Mouse (Mus musculus) lung, embryonic 15.5 days (tissue): Measurements from ENCODE around the gene Tssc4. TPM values are rescaled to one million over a fixed set of nuclear protein-coding genes. Genes with fewer than 3 reads are reported as not detected.

Source experiments
- ATAC-seq: fragments of 200-750 bp; cut with Nextera tagmentation; 2 replicates; pipeline ENCODE4 v1.8.0; 2017; ENCODE audit warnings: moderate number of reproducible peaks, borderline replicate concordance; ENCODE audit not compliant: low FRiP score, low TSS enrichment; ENCODE audit errors: extremely low read depth
- H3K27ac ChIP-seq: fragments of 300-500 bp; sonication (generic); 2 replicates; pipeline ENCODE4 v1.5.1; 2015; ENCODE audit warnings: moderate library complexity, mild to moderate bottlenecking, inconsistent platforms
- H3K27me3 ChIP-seq: fragments of 300-500 bp; sonication (generic); 2 replicates; pipeline ENCODE4 v1.6.1; 2015; ENCODE audit warnings: inconsistent platforms
- H3K36me3 ChIP-seq: fragments of 300-500 bp; sonication (generic); 2 replicates; pipeline ENCODE4 v1.6.1; 2015; ENCODE audit warnings: inconsistent platforms
- H3K4me1 ChIP-seq: fragments of 300-500 bp; sonication (generic); 2 replicates; pipeline ENCODE4 v1.6.1; 2015; ENCODE audit warnings: inconsistent platforms
- H3K4me2 ChIP-seq: fragments of 300-500 bp; sonication (generic); 2 replicates; pipeline ENCODE4 v1.6.1; 2015; ENCODE audit warnings: inconsistent platforms, mild to moderate bottlenecking, moderate library complexity
- H3K4me3 ChIP-seq: fragments of 300-500 bp; sonication (generic); 2 replicates; pipeline ENCODE4 v1.5.1; 2015; ENCODE audit warnings: mild to moderate bottlenecking, inconsistent platforms
- H3K9ac ChIP-seq: fragments of 300-500 bp; sonication (generic); 2 replicates; pipeline ENCODE4 v1.6.1; 2015; ENCODE audit warnings: inconsistent platforms
- H3K9me3 ChIP-seq: fragments of 300-500 bp; sonication (generic); 2 replicates; pipeline ENCODE4 v1.6.1; 2016; ENCODE audit warnings: inconsistent platforms
- WGBS: fragments of 180-500 bp; shearing (Covaris S2); methylation state at CpG from one replicate; pipeline ENCODE4 v1.1.7; 2015; 5-methylcytosine and 5-hydroxymethylcytosine counted together
- polyA plus RNA-seq: library from polyadenylated mRNA; unstranded; fragments of >200 nt; fragmentation: Nextera tagmentation; extraction: Ambion mirVana; gene quantifications from 2 replicates; pipeline ENCODE4 v1.2.1, GENCODE M21; 2015

Gene Tssc4
- polyA plus RNA-seq, 1 experiment from 2014 or later, result 107 TPM

- Histone ChIP-seq H3K4me1 (peaks cover 16% of the 10 kb centered on the region), H3K4me2 (no peak overlapping the region), H3K9me3 (no peaks in the 10 kb centered on the region), H3K36me3 (no peaks in the 10 kb centered on the region), H3K4me3 (no peak overlapping the region), H3K9ac (no peak overlapping the region), H3K27me3 (no peaks in the 10 kb centered on the region), H3K27ac (no peak overlapping the region)
- ATAC-seq, result no peak
- WGBS, result 68% methylated on average over 3 of the region's 3 CpGs
Observed at GRCm38 (mm10) chr7:143049331-143049730, 19.7 kb upstream of the Tssc4 start.

DNA sequence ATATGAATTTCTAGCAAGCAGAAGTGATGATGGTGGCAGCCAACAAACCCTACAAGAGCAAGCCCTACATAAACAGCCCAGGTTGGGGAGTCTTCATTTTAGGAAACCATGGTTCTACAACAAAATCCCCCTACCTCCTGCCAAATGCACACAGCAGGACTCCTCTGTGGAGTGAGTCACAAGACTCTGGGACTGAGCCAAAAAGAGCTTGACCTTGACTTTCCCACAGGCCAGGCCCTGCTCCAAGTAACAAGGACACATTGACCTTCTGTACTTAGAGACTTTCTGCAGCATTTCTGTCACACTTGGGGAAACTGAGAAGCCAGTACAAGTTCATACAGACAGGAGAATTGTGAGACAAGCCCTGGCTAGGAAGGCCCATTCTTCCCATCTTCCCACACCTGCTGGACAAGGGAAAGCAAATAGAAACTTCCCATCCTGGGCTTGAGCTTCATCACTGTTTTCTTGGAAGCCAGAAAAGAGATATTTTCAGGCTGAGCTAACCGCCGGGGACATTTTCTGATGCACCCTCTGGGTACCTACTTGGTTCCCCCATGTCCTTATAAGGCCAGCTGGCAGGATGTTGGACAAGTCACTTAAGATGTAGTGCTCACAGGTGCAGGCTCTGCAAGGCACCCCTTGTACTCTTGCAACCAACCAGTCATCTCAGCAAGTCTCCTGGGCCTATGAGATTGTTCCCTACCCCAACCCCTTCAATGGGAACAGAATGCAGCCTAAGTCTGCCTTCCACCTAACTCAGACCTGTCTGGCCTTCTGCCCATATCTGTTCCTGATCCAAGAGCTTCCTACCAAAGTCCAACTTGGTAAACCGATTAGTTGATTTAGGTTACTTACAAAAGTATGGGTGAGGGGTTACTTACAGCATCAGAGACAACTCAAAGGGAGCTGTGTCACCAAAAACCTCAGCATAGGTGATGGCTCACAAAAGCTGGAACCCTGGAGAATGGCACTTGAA lies 18.9 kb upstream of the Tssc4 start:
- Histone ChIP-seq H3K4me2 (no peak overlapping the region), H3K4me3 (no peak overlapping the region), H3K27me3 (no peaks in the 10 kb centered on the region), H3K36me3 (no peaks in the 10 kb centered on the region), H3K9ac (no peak overlapping the region), H3K9me3 (no peaks in the 10 kb centered on the region), H3K27ac (no peak overlapping the region), H3K4me1 (peaks cover 24% of the 10 kb centered on the region)
- 81% methylated on average over 3 of the region's 3 CpGs for WGBS
- no peak for ATAC-seq

GRCm38 (mm10) chr7:143051316-143051715 lies 17.7 kb upstream of the Tssc4 start:
- H3K4me2 ChIP-seq, result no peak overlapping the region
- H3K4me3 ChIP-seq, result no peak overlapping the region
- H3K27ac ChIP-seq, result no peak overlapping the region
- H3K27me3 ChIP-seq, result no peaks in the 10 kb centered on the region
- H3K4me1 ChIP-seq, result peaks cover 36% of the 10 kb centered on the region
- no peaks in the 10 kb centered on the region for H3K9me3 ChIP-seq
- no peaks in the 10 kb centered on the region; the same call in 1 of the 2 replicates for H3K36me3 ChIP-seq
- no peak for ATAC-seq
- no peak overlapping the region for H3K9ac ChIP-seq
- 46% methylated on average over 2 of the region's 2 CpGs for WGBS

DNA sequence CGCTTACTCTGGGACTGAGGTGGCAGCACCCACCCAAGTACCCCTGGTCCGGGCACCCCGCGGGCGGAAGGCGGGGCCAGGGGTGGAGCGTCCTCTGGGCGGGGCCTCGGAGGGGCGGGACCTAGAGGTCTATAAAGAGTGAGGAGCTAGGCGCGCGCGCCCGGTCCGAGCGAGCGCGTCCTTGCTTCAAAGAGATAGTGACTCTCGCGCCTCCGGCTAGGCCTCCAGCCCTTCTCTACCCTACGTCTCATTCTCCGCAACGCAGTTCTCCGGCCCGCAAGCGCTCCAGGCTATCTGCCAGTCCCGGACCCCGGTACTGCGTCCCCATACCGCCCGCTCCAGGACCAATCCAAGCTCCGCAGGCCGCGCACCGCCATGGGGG lies 16.4 kb upstream of the Tssc4 start, which contains the start of gene Cd81:
Gene Cd81, plus strand, starts transcription at position 114 of the 382 bp plus-strand sequence.
- Histone ChIP-seq H3K36me3 (peaks cover 8% of the 10 kb centered on the region; the same call in 1 of the 2 replicates), H3K27me3 (no peaks in the 10 kb centered on the region), H3K4me2 (peak within 1 kb of the TSS; percentile 79), H3K4me1 (peaks cover 47% of the 10 kb centered on the region), H3K27ac (peak within 1 kb of the TSS; percentile 91), H3K9ac (peak within 1 kb of the TSS; percentile 89), H3K9me3 (no peaks in the 10 kb centered on the region), H3K4me3 (peak within 1 kb of the TSS; percentile 82)
- peak; percentile 80 for ATAC-seq
- WGBS, result 0% methylated on average over 37 of the region's 37 CpGs

DNA sequence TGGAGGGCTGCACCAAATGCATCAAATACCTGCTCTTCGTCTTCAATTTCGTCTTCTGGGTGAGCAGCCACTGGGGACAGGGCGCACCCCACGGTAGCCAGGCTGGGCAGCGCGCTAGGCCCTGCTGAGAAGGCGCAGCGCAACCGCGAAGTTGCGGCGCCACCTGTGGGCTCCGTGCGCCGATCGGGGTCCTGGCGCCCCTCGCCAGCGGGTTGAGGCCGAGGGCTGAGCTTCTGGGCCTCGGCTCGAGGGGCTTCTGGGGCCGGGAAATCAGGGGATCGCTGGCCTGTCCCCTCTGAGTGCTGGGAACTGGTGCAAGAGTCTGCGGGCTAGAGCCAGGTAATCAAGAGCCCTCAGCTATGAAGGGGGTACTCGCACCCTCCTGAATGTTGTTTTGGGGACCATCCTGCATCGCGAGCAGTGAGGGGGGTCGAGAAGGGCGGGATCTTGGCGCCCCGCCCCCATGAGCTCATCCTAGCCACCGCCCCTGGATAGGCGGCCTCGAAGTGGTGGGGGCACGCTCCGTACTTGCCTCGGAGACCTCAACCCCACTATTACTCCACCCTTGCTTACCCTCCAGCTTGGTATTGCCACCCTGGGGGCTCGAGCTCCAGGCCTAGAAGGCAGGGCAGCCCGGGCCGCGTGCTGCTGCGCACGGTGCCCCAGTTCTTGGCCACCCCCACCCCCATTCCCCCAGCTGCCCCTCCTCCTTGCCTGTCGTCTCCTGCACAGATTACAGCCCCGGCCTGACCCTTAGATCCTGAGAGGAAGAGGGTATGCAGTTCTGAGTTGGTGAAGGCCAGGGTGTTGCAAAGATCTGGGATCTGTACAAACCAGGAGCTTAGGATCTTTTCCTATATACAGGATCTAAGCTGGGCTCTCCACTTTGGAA lies 15.8 kb upstream of the Tssc4 start:
- no peaks in the 10 kb centered on the region for H3K9me3 ChIP-seq
- peak; percentile 79 for ATAC-seq
- H3K36me3 ChIP-seq, result peaks cover 9% of the 10 kb centered on the region; the same call in 1 of the 2 replicates
- under 1% methylated on average over 46 of the region's 46 CpGs for WGBS
- H3K4me3 ChIP-seq, result peak overlapping the region; percentile 82
- H3K9ac ChIP-seq, result peak overlapping the region; percentile 89
- H3K27ac ChIP-seq, result peak overlapping the region; percentile 91
- peaks cover 54% of the 10 kb centered on the region for H3K4me1 ChIP-seq
- peak overlapping the region; percentile 79 for H3K4me2 ChIP-seq
- H3K27me3 ChIP-seq, result no peaks in the 10 kb centered on the region

- WGBS, result 16% methylated on average over 11 of the region's 11 CpGs
- Histone ChIP-seq H3K27ac (peak overlapping the region; percentile 91), H3K9ac (peak overlapping the region; percentile 89), H3K36me3 (peaks cover 9% of the 10 kb centered on the region; the same call in 1 of the 2 replicates), H3K27me3 (no peaks in the 10 kb centered on the region), H3K4me3 (peak overlapping the region; percentile 82), H3K9me3 (no peaks in the 10 kb centered on the region), H3K4me1 (peaks cover 62% of the 10 kb centered on the region), H3K4me2 (peak overlapping the region; percentile 79)
- no peak for ATAC-seq
Observed at GRCm38 (mm10) chr7:143053961-143054611, 15.0 kb upstream of the Tssc4 start.

- Histone ChIP-seq H3K36me3 (peaks cover 9% of the 10 kb centered on the region; the same call in 1 of the 2 replicates), H3K27ac (peak overlapping the region; percentile 61), H3K9me3 (no peaks in the 10 kb centered on the region), H3K4me1 (peaks cover 67% of the 10 kb centered on the region), H3K4me2 (peak overlapping the region; percentile 79), H3K9ac (peak overlapping the region; percentile 89), H3K27me3 (no peaks in the 10 kb centered on the region), H3K4me3 (peak overlapping the region; percentile 82)
- 30% methylated on average over 3 of the region's 3 CpGs for WGBS
- ATAC-seq, result no peak
Observed at GRCm38 (mm10) chr7:143054612-143054965, 14.5 kb upstream of the Tssc4 start.

DNA sequence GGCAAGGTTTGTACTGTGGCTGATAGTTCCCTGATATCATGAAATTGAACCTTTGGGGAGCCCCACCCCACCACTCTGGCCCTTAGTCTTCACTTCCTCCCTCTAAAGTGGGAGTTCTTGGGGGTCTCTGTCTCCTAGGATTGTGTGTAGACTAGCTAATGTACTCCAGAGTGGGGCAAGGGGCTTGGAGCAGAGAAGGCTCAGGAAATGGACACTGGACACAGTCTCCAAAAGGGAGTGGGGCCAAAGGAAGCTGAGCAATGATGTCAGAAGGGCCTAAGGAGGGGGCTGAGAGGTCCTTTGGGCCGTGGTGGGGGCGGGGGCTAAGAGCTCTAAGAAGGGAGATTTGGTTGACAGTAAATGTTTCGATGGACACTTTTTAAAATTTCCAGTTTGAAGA lies 14.0 kb upstream of the Tssc4 start:
- ATAC-seq, result no peak

DNA sequence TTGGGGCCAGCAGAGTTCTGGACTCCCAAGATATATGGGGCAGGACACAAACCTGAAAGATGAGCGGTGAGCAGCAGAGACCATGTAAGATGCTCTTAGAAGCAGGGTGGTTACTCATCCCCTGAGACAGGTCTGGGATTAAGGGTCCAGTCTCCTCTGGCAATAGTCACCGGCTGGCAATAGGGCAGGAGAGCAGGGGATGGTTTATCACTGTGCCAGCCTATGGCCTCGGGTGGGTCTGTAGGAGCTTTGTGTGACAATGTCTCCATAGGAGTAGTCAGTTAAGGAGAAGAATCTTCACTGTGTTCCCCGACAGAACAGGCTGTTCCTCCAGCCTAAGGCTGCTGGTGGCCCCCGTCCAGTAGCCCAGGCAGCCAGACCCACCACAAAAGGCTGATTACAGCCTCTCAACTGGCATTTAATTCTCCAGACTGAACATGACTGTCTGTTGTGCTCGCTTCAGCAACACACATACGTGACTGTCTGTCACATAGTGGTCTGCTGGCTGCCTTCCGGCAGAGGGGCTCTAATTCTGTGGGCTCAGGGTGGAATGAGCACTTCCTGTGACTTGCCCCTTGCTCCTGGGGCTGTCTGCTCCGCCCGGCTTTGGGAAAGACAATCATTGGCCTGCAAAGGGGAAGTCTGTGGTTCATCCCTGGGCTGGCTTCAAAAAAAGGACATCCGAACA lies 13.4 kb upstream of the Tssc4 start:
- Histone ChIP-seq H3K9me3 (no peaks in the 10 kb centered on the region), H3K4me1 (peaks cover 75% of the 10 kb centered on the region), H3K27me3 (no peaks in the 10 kb centered on the region), H3K27ac (peak overlapping the region; percentile 53), H3K4me2 (peak overlapping the region; percentile 79), H3K9ac (peak overlapping the region; percentile 89), H3K36me3 (peaks cover 15% of the 10 kb centered on the region), H3K4me3 (peak overlapping the region; percentile 82)
- ATAC-seq, result no peak
- 58% methylated on average over 11 of the region's 11 CpGs for WGBS

More for the DNA sequence above, 14.0 kb upstream of the Tssc4 start:
- 68% methylated on average over 3 of the region's 3 CpGs for WGBS
- H3K27ac ChIP-seq, result peak overlapping the region; percentile 61
- H3K4me3 ChIP-seq, result peak overlapping the region; percentile 82
- H3K9me3 ChIP-seq, result no peaks in the 10 kb centered on the region
- H3K36me3 ChIP-seq, result peaks cover 9% of the 10 kb centered on the region; the same call in 1 of the 2 replicates
- H3K4me1 ChIP-seq, result peaks cover 71% of the 10 kb centered on the region
- H3K4me2 ChIP-seq, result peak overlapping the region; percentile 79
- H3K27me3 ChIP-seq, result no peaks in the 10 kb centered on the region
- H3K9ac ChIP-seq, result peak overlapping the region; percentile 89

DNA sequence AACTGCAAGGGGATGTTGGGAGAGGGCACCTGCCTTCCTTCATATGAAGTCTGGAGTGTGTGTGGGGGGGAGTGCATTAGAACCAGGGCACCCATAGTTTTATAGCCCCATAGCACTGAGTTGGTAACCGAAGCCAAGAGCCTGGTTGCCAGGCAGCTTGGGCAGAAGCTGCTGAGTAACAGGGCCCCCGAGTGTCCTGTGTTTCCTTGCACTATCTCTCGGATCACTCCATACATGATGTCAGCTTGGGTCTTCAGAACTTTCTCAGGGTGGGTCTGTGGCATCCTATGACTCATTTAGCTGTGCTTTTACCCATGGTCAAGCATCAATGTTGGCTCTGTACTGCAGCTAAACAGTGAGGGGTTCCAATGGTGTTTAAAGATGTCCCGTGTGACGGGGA lies 12.0 kb upstream of the Tssc4 start:
- WGBS, result 81% methylated on average over 5 of the region's 5 CpGs
- H3K27ac ChIP-seq, result peak overlapping the region; percentile 78; the same call in 1 of the 2 replicates
- H3K4me3 ChIP-seq, result 0 out of 2 replicates have a peak overlapping the region, but pooled peaks have one; percentile 3
- peaks cover 66% of the 10 kb centered on the region for H3K4me1 ChIP-seq
- peaks cover 28% of the 10 kb centered on the region for H3K36me3 ChIP-seq
- no peak for ATAC-seq
- peak overlapping the region; percentile 17 for H3K4me2 ChIP-seq
- H3K9me3 ChIP-seq, result no peaks in the 10 kb centered on the region
- no peaks in the 10 kb centered on the region for H3K27me3 ChIP-seq
- 0 out of 2 replicates have a peak overlapping the region, but pooled peaks have one; percentile 5 for H3K9ac ChIP-seq
